Mouse (Mus musculus) midbrain, embryonic 11.5 days (tissue): Measurements from ENCODE around the gene Parp8. TPM values are rescaled to one million over a fixed set of nuclear protein-coding genes. Genes with fewer than 3 reads are reported as not detected.

ENCODE experiments used
- ATAC-seq: fragments of 200-750 bp; cut with Nextera tagmentation; 2 replicates; pipeline ENCODE4 v1.8.0; 2017; ENCODE audit warnings: moderate TSS enrichment, moderate library complexity; ENCODE audit not compliant: low FRiP score
- DNase-seq: peaks from one replicate; pipeline ENCODE4 v3.0.0; 2015; ENCODE audit warnings: low spot score; ENCODE audit errors: missing footprints
- H3K27ac ChIP-seq: fragments of 300-500 bp; sonication (generic); 2 replicates; pipeline ENCODE4 v1.5.1; 2014; ENCODE audit warnings: low read depth, low read length
- H3K27me3 ChIP-seq: fragments of 300-500 bp; sonication (generic); 2 replicates; pipeline ENCODE4 v1.6.1; 2014; ENCODE audit warnings: mild to moderate bottlenecking, low read length, moderate library complexity, mixed read lengths; ENCODE audit not compliant: control insufficient read depth, insufficient read depth
- H3K36me3 ChIP-seq: fragments of 300-500 bp; sonication (generic); 2 replicates; pipeline ENCODE4 v1.6.1; 2014; ENCODE audit warnings: mild to moderate bottlenecking, low read length, moderate library complexity, mixed read lengths; ENCODE audit not compliant: control insufficient read depth, insufficient read depth
- H3K4me1 ChIP-seq: fragments of 300-500 bp; sonication (generic); 2 replicates; pipeline ENCODE4 v1.6.1; 2014; ENCODE audit warnings: low read length; ENCODE audit not compliant: control insufficient read depth, insufficient read depth
- H3K4me2 ChIP-seq: fragments of 300-500 bp; sonication (generic); 2 replicates; pipeline ENCODE4 v1.6.1; 2014; ENCODE audit warnings: mild to moderate bottlenecking, moderate library complexity
- H3K4me3 ChIP-seq: fragments of 300-500 bp; sonication (generic); 2 replicates; pipeline ENCODE4 v1.5.1; 2014; ENCODE audit warnings: low read depth, low read length
- H3K9ac ChIP-seq: fragments of 300-500 bp; sonication (generic); 2 replicates; pipeline ENCODE4 v1.6.1; 2014; ENCODE audit warnings: low read length
- H3K9me3 ChIP-seq: fragments of 300-500 bp; sonication (generic); 2 replicates; pipeline ENCODE4 v1.6.1; 2016; ENCODE audit warnings: low read length; ENCODE audit not compliant: control insufficient read depth
- WGBS: fragments of 180-500 bp; shearing (Covaris S2); extraction: QIAGEN DNeasy Blood & Tissue Kit; methylation state at CpG from one replicate; pipeline ENCODE4 v1.1.7; 2014; 5-methylcytosine and 5-hydroxymethylcytosine counted together
- polyA plus RNA-seq: library from polyadenylated mRNA; unstranded; fragments of >200 nt; fragmentation: Nextera tagmentation; extraction: Ambion mirVana; gene quantifications from 2 replicates; pipeline ENCODE4 v1.2.1, GENCODE M21; 2014

The Parp8 gene
- polyA plus RNA-seq, 1 experiment from 2014 or later, result 13.3 TPM

DNA sequence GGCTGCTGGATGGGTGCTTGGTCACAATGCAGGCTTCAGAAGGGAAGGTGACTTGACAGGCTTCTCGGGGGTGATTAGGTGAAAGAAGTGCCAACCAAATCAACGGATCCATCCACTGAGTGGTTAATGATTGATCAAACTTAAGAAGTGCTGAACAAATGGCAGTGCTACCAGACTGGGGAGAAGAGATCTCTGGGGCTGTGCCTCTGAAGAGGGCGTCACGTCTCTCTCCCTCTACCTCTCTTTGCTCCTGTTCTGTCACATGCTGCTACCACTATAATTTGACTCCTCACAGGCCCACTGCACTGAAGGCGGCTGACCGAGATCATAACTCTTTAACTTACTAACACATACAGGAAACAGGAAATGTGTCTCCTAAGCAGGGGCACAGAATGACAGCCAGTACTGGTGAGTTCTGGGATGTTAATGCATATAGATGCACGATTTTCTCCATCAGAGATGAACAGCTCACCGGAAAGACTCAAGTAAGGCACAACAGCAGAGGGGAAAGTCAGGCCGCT, 140.9 kb downstream of the Parp8 start:
- Histone ChIP-seq H3K4me1 (no peaks in the 10 kb centered on the region), H3K36me3 (no peaks in the 10 kb centered on the region), H3K27me3 (no peaks in the 10 kb centered on the region), H3K9me3 (no peaks in the 10 kb centered on the region), H3K9ac (no peak overlapping the region), H3K4me3 (no peak overlapping the region), H3K4me2 (no peak overlapping the region), H3K27ac (no peak overlapping the region)
- DNase-seq, result no peak
- ATAC-seq, result no peak
- WGBS, result 85% methylated on average over 9 of the region's 9 CpGs

DNA sequence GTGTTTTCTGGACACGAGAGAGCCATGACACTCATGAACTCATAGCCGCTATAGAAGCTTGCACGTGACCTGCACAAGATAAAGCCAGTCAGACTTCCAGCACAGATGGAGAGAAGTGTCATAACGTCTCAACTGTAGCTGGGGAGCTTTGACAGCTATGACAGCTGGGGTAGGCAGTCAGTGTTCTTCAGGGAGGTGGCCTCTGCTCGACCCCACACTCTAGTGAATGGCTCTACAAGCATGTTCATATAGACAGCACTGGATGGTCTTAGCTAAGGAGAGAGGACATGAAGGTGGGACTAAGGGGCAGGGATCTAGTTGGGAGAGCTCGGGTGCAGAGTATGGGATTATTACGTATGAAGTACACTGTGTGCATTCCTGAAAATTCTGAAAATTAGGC, 143.1 kb downstream of the Parp8 start:
- DNase-seq (no peak), ATAC-seq (no peak)
- H3K9me3 ChIP-seq, result no peaks in the 10 kb centered on the region
- no peak overlapping the region for H3K4me2 ChIP-seq
- 92% methylated on average over 7 of the region's 7 CpGs for WGBS
- H3K36me3 ChIP-seq, result no peaks in the 10 kb centered on the region
- no peak overlapping the region for H3K4me3 ChIP-seq
- no peaks in the 10 kb centered on the region for H3K27me3 ChIP-seq
- no peak overlapping the region for H3K27ac ChIP-seq
- no peak overlapping the region for H3K9ac ChIP-seq
- H3K4me1 ChIP-seq, result no peaks in the 10 kb centered on the region

DNA sequence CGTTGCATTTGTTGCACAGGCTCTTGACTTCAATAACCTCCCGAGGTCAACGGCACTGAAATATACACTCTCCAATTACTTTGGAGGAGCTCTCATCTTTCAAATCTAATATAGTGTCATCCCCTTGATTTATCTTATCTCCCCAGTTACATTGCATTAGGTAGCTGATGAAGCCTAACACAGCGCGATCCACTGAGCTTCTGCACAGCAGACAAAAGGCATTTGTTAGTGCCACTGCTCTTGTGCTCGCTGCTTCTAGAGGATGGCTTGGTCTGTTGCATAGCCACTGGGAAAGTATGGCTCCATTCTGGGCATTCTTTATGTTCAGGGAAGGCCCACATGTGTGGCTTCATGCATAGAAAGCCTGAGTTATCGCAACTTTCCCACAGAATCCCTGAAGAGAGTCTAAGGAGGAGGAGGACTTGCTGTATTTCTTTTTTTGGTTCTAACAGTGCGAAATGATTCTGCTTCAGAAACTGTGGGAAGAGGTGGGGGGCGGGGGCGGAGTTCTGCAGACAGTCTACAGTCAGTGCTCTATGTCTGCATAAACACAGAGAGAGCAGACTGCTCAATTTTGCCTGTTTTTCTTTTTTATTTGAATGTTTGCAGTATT, 145.7 kb downstream of the Parp8 start:
- Histone ChIP-seq H3K9me3 (no peaks in the 10 kb centered on the region), H3K4me1 (no peaks in the 10 kb centered on the region), H3K4me2 (no peak overlapping the region), H3K4me3 (no peak overlapping the region), H3K27ac (no peak overlapping the region), H3K27me3 (no peaks in the 10 kb centered on the region), H3K36me3 (no peaks in the 10 kb centered on the region), H3K9ac (no peak overlapping the region)
- ATAC-seq (no peak), DNase-seq (no peak)
- WGBS, result 85% methylated on average over 10 of the region's 10 CpGs

DNA sequence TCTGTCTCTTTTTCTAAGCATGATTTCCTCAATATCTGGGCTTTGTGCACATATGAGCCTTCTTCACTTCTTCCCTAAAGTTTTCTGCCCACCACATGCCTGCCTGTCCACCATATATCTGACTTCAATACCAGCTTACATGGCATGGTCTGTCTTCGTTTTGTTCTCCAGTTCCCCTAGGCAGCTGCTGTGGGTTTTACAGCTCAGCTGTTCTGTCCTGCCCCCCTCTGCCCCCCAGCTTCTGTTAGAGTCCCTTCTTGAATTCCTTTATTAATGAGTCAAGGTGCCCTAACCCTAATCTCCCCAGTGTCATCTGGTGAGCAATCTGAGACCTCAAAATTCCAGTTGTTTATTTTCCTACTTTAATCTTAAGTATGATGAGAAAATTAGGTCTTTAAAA, 155.1 kb downstream of the Parp8 start:
- Histone ChIP-seq H3K9me3 (no peaks in the 10 kb centered on the region), H3K4me2 (no peak overlapping the region), H3K4me1 (no peaks in the 10 kb centered on the region), H3K36me3 (0 out of 2 replicates have a peak, but pooled peaks cover 2% of the 10 kb centered on the region), H3K27ac (no peak overlapping the region), H3K4me3 (no peak overlapping the region), H3K9ac (no peak overlapping the region), H3K27me3 (no peaks in the 10 kb centered on the region)
- WGBS, result 66% methylated on average over 1 of the region's 1 CpGs
- ATAC-seq (no peak), DNase-seq (no peak)

DNA sequence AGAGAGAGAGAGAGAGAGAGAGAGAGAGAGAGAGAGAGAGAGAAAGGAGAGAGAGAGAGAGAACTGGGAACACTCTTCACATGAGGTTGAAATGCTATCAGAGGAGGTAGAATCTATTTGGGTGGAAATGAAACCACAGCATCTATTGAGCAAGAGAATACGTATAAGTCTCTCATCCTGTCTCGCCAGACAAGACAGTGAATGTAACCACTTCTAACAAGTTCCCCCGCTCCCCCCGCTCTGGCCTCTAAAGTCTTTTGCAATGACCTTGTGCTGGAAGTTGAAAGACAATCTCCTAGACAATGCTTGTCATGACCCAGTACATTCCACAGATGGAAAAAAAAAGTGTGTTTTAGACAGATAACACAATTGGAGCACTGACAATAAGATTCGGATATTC, 181.4 kb downstream of the Parp8 start:
- DNase-seq (no peak), ATAC-seq (no peak)
- H3K9ac ChIP-seq, result no peak overlapping the region
- H3K4me1 ChIP-seq, result no peaks in the 10 kb centered on the region
- no peaks in the 10 kb centered on the region for H3K9me3 ChIP-seq
- no peak overlapping the region for H3K4me2 ChIP-seq
- WGBS, result 83% methylated on average over 5 of the region's 5 CpGs
- H3K27me3 ChIP-seq, result no peaks in the 10 kb centered on the region
- H3K27ac ChIP-seq, result no peak overlapping the region
- no peak overlapping the region for H3K4me3 ChIP-seq
- H3K36me3 ChIP-seq, result no peaks in the 10 kb centered on the region

DNA sequence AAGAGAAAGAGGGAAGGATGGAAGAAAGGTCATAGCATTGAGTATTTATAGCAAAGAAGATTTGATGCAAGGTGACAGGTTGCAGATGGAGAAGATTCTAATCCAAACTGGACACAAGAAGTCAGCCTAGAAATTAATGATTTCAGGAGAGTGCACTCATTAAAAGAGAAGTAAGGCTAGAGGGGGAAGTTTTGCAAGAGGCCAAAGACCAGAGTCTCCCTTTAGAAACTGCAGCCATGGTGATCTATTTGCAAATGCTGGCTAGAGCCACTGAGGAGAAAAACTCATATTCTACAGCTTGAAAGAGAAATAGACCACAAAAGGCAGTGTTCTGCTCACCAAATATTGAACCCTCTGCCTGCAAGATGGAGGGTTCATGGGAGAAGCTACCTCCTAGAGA, 194.4 kb downstream of the Parp8 start:
- no peak overlapping the region for H3K27ac ChIP-seq
- ATAC-seq, result no peak
- H3K36me3 ChIP-seq, result no peaks in the 10 kb centered on the region
- no peak overlapping the region for H3K4me2 ChIP-seq
- no peak overlapping the region for H3K9ac ChIP-seq
- H3K4me3 ChIP-seq, result no peak overlapping the region
- DNase-seq, result no peak
- no peaks in the 10 kb centered on the region for H3K27me3 ChIP-seq
- no peaks in the 10 kb centered on the region for H3K4me1 ChIP-seq
- H3K9me3 ChIP-seq, result no peaks in the 10 kb centered on the region

DNA sequence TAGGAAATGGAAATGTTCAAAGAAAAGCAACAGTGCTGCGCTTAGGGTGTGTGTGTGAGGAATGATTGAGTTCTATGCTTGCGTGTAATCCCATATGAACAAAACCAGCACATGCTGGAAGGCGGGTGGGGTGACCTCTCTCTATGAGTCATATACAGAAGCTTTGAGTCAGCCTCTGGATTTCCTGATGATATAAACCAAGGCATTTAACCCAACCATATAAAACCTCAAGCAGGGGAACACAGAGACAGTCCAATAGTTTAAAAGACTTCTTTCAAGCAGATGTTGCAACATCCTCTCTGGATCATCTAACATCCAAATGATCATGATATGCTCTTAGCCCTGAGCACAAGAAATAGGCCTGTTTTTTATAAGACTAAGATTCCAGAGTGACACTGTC, 196.3 kb downstream of the Parp8 start:
- Histone ChIP-seq H3K4me2 (no peak overlapping the region), H3K27me3 (no peaks in the 10 kb centered on the region), H3K4me1 (no peaks in the 10 kb centered on the region), H3K4me3 (no peak overlapping the region), H3K36me3 (no peaks in the 10 kb centered on the region), H3K9me3 (no peaks in the 10 kb centered on the region), H3K9ac (no peak overlapping the region), H3K27ac (no peak overlapping the region)
- ATAC-seq (no peak), DNase-seq (no peak)
- WGBS, result 96% methylated on average over 3 of the region's 3 CpGs

DNA sequence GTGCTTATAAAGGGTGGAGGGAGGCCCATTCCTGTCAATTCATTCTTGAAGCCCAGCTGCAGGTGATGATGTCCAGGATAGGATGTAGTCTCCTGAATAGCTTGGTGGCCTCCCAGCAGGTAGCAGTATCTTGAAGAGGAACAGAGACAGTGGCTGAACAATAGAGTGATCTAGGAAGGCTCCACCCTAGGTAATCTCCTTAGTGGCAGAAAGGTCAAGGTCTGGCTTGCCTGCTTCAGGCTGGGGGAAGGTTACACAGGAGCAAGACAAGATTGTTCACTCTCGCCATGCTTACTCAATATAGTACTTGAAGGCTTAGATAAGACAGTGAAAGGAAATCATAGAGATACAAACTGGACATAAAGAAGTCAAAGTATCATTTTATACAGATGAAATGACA, 213.9 kb downstream of the Parp8 start:
- H3K9ac ChIP-seq, result no peak overlapping the region
- no peaks in the 10 kb centered on the region for H3K9me3 ChIP-seq
- H3K4me2 ChIP-seq, result no peak overlapping the region
- no peak for DNase-seq
- no peaks in the 10 kb centered on the region for H3K27me3 ChIP-seq
- H3K4me1 ChIP-seq, result no peaks in the 10 kb centered on the region
- WGBS, result 72% methylated on average over 1 of the region's 1 CpGs
- H3K4me3 ChIP-seq, result no peak overlapping the region
- H3K27ac ChIP-seq, result no peak overlapping the region
- H3K36me3 ChIP-seq, result no peaks in the 10 kb centered on the region
- ATAC-seq, result no peak
